ENCODE assay signal across 8 mouse cellular contexts in the genomic region with DNA sequence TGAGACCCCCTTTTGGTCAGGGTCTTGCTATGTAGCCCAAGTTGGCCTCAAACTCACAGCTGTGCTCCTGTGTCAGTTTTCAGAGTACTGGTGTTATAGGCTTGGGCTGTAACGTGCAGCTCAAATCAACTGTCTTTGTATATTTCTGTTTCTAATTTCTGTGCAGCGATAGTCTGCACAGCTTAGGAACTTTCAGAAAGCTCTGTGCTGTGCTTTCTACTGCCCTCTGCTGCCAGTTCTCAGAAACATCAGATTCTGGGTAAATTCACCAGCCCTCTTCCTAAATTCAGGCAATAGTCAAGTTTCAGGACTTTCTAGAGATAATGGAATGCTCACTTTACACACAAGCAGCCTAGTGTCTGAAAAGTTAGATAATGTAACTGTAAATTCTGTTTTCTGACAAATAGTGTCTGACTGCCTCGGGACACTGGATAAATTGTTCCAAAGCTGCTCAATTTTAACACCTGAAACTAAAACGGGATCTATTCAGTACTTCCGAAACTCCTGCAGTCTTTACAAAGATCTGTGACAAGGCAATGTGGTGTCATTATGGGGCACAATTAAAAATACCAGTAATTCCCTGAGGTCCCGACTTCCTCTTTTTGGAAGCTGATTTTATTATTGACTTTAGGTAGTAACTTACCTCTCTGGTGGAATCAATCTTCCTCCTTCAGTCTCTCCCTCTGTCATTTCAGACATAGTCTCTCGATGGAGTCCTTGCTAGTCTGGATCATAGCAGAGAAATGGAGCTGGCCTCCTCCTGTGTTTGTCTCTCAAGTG. TPM values are rescaled to one million over a fixed set of nuclear protein-coding genes. Genes with fewer than 3 reads are reported as not detected.
DNase-seq lines count a peak whose midpoint lies in the region; ATAC-seq and TF ChIP-seq lines count a peak whose summit lies in the region.

No protein-coding gene starts in this region.

- no peak overlapping the region for H3K4me3 ChIP-seq in liver, postnatal 0 days (ENCODE audit: low read depth, low read length)

- peak; percentile 60 for TF ChIP-seq CTCF in liver, postnatal 0 days (IDR thresholded peaks at IDR 0.05; ENCODE audit: low read depth)

- DNase-seq in cerebellum, adult 18-20 months: peak; percentile 8 to 14
- DNase-seq in cerebellum, adult 11-12 months: no peak
- peak; percentile 14 for DNase-seq in right cerebral cortex, adult 18-20 months
- DNase-seq in right cerebral cortex, postnatal 25 days: no peak
- peak; percentile 3 to 9 for DNase-seq in cerebellum, postnatal 36 days
- DNase-seq in liver, postnatal 0 days: peak; percentile 19
- DNase-seq in splenic B cell, adult 2 months (ENCODE audit: low read depth, low spot score): peak; percentile 59

- 51% methylated on average over 7 of the region's 7 CpGs for WGBS in liver, postnatal 0 days (ENCODE audit: insufficient replicate concordance)

- H3K36me3 ChIP-seq in liver, postnatal 0 days (replicated peaks; ENCODE audit: insufficient read depth, low read length): no peaks in the 10 kb centered on the region
- H3K36me3 ChIP-seq in splenic B cell, adult 2 months (ENCODE audit: control insufficient read depth, insufficient read depth, low read length, poor library complexity, severe bottlenecking): no peaks in the 10 kb centered on the region

- H3K9me3 ChIP-seq in liver, postnatal 0 days (ENCODE audit: low read length): no peaks in the 10 kb centered on the region

- peak; percentile 78 for ATAC-seq in inflammation-experienced regulatory T-cells, adult 6 months
- ATAC-seq in liver, postnatal 0 days: peak; percentile 40; the same call in 1 of the 2 replicates

- no peaks in the 10 kb centered on the region for H3K27me3 ChIP-seq in liver, postnatal 0 days (ENCODE audit: insufficient read depth, low read length)
- no peaks in the 10 kb centered on the region for H3K27me3 ChIP-seq in splenic B cell, adult 2 months (ENCODE audit: control insufficient read depth, insufficient read depth, low read length, poor library complexity, severe bottlenecking)

- H3K4me1 ChIP-seq in liver, postnatal 0 days (ENCODE audit: insufficient read depth): no peaks in the 10 kb centered on the region

- TF ChIP-seq EP300 in liver, postnatal 0 days (IDR thresholded peaks at IDR 0.05; ENCODE audit: low read depth): no peak

- H3K4me2 ChIP-seq in liver, postnatal 0 days (ENCODE audit: low read depth, low read length): no peak overlapping the region

- H3K9ac ChIP-seq in liver, postnatal 0 days (replicated peaks): no peak overlapping the region

- peak overlapping the region; percentile 30; the same call in 1 of the 2 replicates for H3K27ac ChIP-seq in liver, postnatal 0 days (ENCODE audit: low read depth)

RNA-seq across cellular contexts. Expression of gene 5430427O19Rik, which starts 9.2 kb away (rescaled TPM):
- 1 to 10 TPM; 1.9 to 6.7 (median 2.7) TPM for polyA plus RNA-seq in inflammation-experienced regulatory T-cells, adult 6 months (2017; shearing (Covaris generic))
- polyA plus RNA-seq in liver, postnatal 0 days (2015; fragmentation: Nextera tagmentation; extraction: Ambion mirVana): 0.63 and 0.66 TPM in 2 replicates

Comparison
In these comparisons a context has a peak if more than half of its experiments do, and no peak if none do; other contexts are left out.
1. DNase-seq: peak in cerebellum, adult 18-20 months (2 of 2), right cerebral cortex, adult 18-20 months (single experiment), cerebellum, postnatal 36 days (2 of 2), liver, postnatal 0 days (single experiment) and splenic B cell, adult 2 months (single experiment); none in cerebellum, adult 11-12 months (single experiment) and right cerebral cortex, postnatal 25 days (single experiment).